ENCODE assay signal across 22 mouse cellular contexts in the genomic region with DNA sequence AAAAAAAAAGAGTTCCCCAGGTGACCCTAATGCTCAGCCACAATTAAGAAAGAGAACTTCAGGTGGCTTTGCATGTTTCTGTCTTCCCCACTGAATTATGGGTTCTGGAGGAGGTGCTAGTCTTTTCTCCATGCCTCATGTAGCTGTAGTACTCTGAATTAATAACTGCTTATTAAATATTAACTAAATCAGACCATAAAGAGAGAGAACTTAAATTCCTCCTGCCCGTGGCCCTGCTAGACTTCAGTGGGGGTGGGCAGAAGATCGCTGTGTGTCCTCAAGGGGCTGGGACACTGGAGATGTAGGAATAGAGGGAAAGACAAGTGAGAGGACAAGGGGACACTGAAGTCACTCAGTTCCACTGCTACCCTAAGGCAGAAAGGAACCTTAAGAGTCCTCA. TPM values are rescaled to one million over a fixed set of nuclear protein-coding genes. Genes with fewer than 3 reads are reported as not detected.
DNase-seq lines count a peak whose midpoint lies in the region; ATAC-seq and TF ChIP-seq lines count a peak whose summit lies in the region.
"Had no signal": no experiment of that assay in that cellular context is flagged by ENCODE, and none has a peak within 500 bp of the region (broad histone marks: within the 10 kb centered on the region; RNA-seq: fewer than 3 reads in every experiment).

No protein-coding gene starts in this region.

- no peak for TF ChIP-seq CTCF in Patski (IDR thresholded peaks at IDR 0.05)

- peak overlapping the region; percentile 87 for H3K27ac ChIP-seq in kidney, embryonic 16.5 days (ENCODE audit: low read length)
- H3K27ac ChIP-seq: embryonic facial prominence, embryonic 13.5 days; forebrain, embryonic 12.5 days; heart, adult 2 months; heart, embryonic 15.5 days; hindbrain, embryonic 10.5 days had no signal

- 70% methylated on average over 2 of the region's 2 CpGs for WGBS in kidney, embryonic 16.5 days

- POLR2A ChIA-PET in Patski (lab: Charles Lee) = no interaction called here

- H3K27me3 ChIP-seq in Patski = no peaks in the 10 kb centered on the region
- no peaks in the 10 kb centered on the region for H3K27me3 ChIP-seq in kidney, embryonic 16.5 days (ENCODE audit: insufficient read depth, low read length)
- H3K27me3 ChIP-seq: embryonic facial prominence, embryonic 13.5 days; forebrain, embryonic 12.5 days; heart, embryonic 15.5 days had no signal

- CTCF ChIA-PET in Patski (lab: Charles Lee) = interaction anchor here (1.0 kb wide), 1 partner anchor 12 kb away, joined by 3 read pairs; no protein-coding TSS in a partner anchor

- no peaks in the 10 kb centered on the region for H3K9me3 ChIP-seq in kidney, embryonic 16.5 days (ENCODE audit: low read length)
- H3K9me3 ChIP-seq: embryonic facial prominence, embryonic 13.5 days; forebrain, embryonic 12.5 days; G1E; heart, embryonic 15.5 days; hindbrain, embryonic 10.5 days had no signal

- ATAC-seq in Patski = peak; percentile 8
- peak; percentile 75 for ATAC-seq in kidney, embryonic 16.5 days (ENCODE audit: low FRiP score, low TSS enrichment)
- ATAC-seq: forebrain, embryonic 16.5 days had no signal

- H3K9ac ChIP-seq in kidney, embryonic 16.5 days (replicated peaks; ENCODE audit: low read length) = no peak overlapping the region
- H3K9ac ChIP-seq: embryonic facial prominence, embryonic 13.5 days; forebrain, embryonic 12.5 days; heart, embryonic 15.5 days had no signal

- no peak for DNase-seq in Patski (ENCODE audit: low read depth, low spot score)
- DNase-seq in kidney, adult 8-10 months = peak; percentile 27 to 40
- peak; percentile 22 to 67 for DNase-seq in kidney, postnatal 25 days
- DNase-seq in layer of hippocampus, adult 18-20 months (ENCODE audit: low spot score in 2 of 2) = no peak
- no peak for DNase-seq in heart, postnatal 36 days
- no peak for DNase-seq in layer of hippocampus, postnatal 10 days (ENCODE audit: low spot score in 2 of 2)
- DNase-seq: adrenal gland, postnatal 14 days; B cell, adult 2 months; cerebellum, adult 11-12 months; cerebellum, adult 9-10 months; cerebellum, postnatal 25 days; gastrocnemius, postnatal 14 days; heart, adult 2 months; heart, postnatal 14 days had no signal

- in situ Hi-C loops in Patski (cut with MboI; ENCODE audit: low pct_unique_long_range_greater_than_20kb) = no loop called here

- peaks cover 21% of the 10 kb centered on the region for H3K36me3 ChIP-seq in kidney, embryonic 16.5 days (ENCODE audit: insufficient read depth, low read length)

- H3K4me3 ChIP-seq in kidney, embryonic 16.5 days (ENCODE audit: low read length) = no peak overlapping the region
- H3K4me3 ChIP-seq: embryonic facial prominence, embryonic 13.5 days; forebrain, embryonic 12.5 days; heart, adult 2 months; heart, embryonic 15.5 days; hindbrain, embryonic 10.5 days had no signal

- intact Hi-C loops in heart, postnatal 36 days (cut with DNase I) = no loop called here

- no peaks in the 10 kb centered on the region for H3K4me1 ChIP-seq in kidney, embryonic 16.5 days (ENCODE audit: insufficient read depth, low read length)
- H3K4me1 ChIP-seq: embryonic facial prominence, embryonic 13.5 days; forebrain, embryonic 12.5 days; heart, embryonic 15.5 days; hindbrain, embryonic 10.5 days had no signal

- no peak overlapping the region for H3K4me2 ChIP-seq in kidney, embryonic 16.5 days (replicated peaks; ENCODE audit: low read depth, low read length)
- H3K4me2 ChIP-seq: embryonic facial prominence, embryonic 13.5 days; forebrain, embryonic 12.5 days; heart, embryonic 11.5 days; heart, embryonic 15.5 days had no signal

RNA-seq across cellular contexts. Expression of gene Gpr19, which starts 26.1 kb away (rescaled TPM):
- 4.2 TPM for polyA plus RNA-seq in Patski (2021)
- polyA plus RNA-seq in kidney, embryonic 16.5 days (2015; fragmentation: Nextera tagmentation; extraction: Ambion mirVana) = 13.5 and 13.6 TPM in 2 replicates
- total RNA-seq in layer of hippocampus, adult 18-20 months (2021) = 10 to 100 TPM; 26.2 to 28.1 TPM
- total RNA-seq in heart, postnatal 36 days (2021) = 1 to 10 TPM; 4.4 to 5.2 TPM
- 10 to 100 TPM; 27.1 to 27.2 TPM for total RNA-seq in layer of hippocampus, postnatal 10 days (2021)

RNA-seq across cellular contexts. Expression of gene Crebl2, which starts 42.3 kb away (rescaled TPM):
- 19.6 TPM for polyA plus RNA-seq in Patski (2021)
- polyA plus RNA-seq in kidney, embryonic 16.5 days (2015; fragmentation: Nextera tagmentation; extraction: Ambion mirVana) = 2.8 TPM in 2 replicates
- 10 to 100 TPM; 47.3 to 48.1 TPM for total RNA-seq in layer of hippocampus, adult 18-20 months (2021)
- total RNA-seq in heart, postnatal 36 days (2021) = 10 to 100 TPM; 13.0 to 14.1 TPM
- 10 to 100 TPM; 11.6 to 12.4 TPM for total RNA-seq in layer of hippocampus, postnatal 10 days (2021)

RNA-seq across cellular contexts. Expression of gene Cdkn1b, which starts 48.0 kb away (rescaled TPM):
- 76.0 TPM for polyA plus RNA-seq in Patski (2021)
- 13.4 and 15.1 TPM in 2 replicates for polyA plus RNA-seq in kidney, embryonic 16.5 days (2015; fragmentation: Nextera tagmentation; extraction: Ambion mirVana)
- total RNA-seq in layer of hippocampus, adult 18-20 months (2021) = 10 to 100 TPM; 46.0 to 48.2 TPM
- 10 to 100 TPM; 50.9 to 53.6 TPM for total RNA-seq in heart, postnatal 36 days (2021)
- 10 to 100 TPM; 54.2 to 58.4 TPM for total RNA-seq in layer of hippocampus, postnatal 10 days (2021)

Comparison
In these comparisons a context has a peak if more than half of its experiments do, and no peak if none do; other contexts are left out.
1. DNase-seq: peak in kidney, adult 8-10 months (2 of 2) and kidney, postnatal 25 days (2 of 2); none in Patski (single experiment), layer of hippocampus, adult 18-20 months (0 of 2), heart, postnatal 36 days (0 of 2) and layer of hippocampus, postnatal 10 days (0 of 2).
2. RNA of gene Gpr19, which starts 26.1 kb away (total RNA-seq): 26.2 to 28.1 TPM in layer of hippocampus, adult 18-20 months and 27.1 to 27.2 TPM in layer of hippocampus, postnatal 10 days; 4.4 to 5.2 TPM in heart, postnatal 36 days; every median in the first group is over 4 times any median in the second.